15 mouse cellular contexts compared by ENCODE assay signal in the genomic region with DNA sequence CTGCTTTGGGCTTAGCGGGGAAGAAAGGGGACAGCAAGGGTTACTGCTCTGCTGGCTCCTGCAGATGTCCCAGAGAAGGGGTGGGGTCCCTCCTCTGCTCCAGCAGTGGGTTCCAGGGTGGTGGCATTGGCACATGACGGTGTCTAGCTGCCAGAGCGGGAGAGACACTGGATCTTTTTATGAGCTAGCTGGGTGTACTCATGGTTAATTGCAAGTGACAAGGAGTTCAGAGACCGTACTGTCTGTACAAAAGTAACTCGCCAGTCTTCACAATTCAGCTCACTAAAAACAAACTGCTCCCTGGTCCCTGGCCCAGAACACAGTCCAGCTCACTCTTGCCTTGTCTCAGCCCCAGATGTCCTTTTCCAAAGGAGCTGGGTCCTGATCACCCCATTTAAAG. TPM values are rescaled to one million over a fixed set of nuclear protein-coding genes. Genes with fewer than 3 reads are reported as not detected.
DNase-seq lines count a peak whose midpoint lies in the region; ATAC-seq and TF ChIP-seq lines count a peak whose summit lies in the region.
"Had no signal": no experiment of that assay in that cellular context is flagged by ENCODE, and none has a peak within 500 bp of the region (broad histone marks: within the 10 kb centered on the region; RNA-seq: fewer than 3 reads in every experiment).

No protein-coding gene starts in this region.

- H3K9me3 ChIP-seq in hindbrain, postnatal 0 days (ENCODE audit: low read length) = no peaks in the 10 kb centered on the region
- no peaks in the 10 kb centered on the region for H3K9me3 ChIP-seq in hindbrain, embryonic 11.5 days (ENCODE audit: control insufficient read depth, low read length)
- H3K9me3 ChIP-seq in heart, embryonic 16.5 days (replicated peaks; ENCODE audit: control insufficient read depth, low read length) = no peaks in the 10 kb centered on the region
- H3K9me3 ChIP-seq in neural tube, embryonic 15.5 days (replicated peaks) = no peaks in the 10 kb centered on the region
- H3K9me3 ChIP-seq: midbrain, embryonic 10.5 days had no signal

- H3K4me1 ChIP-seq in hindbrain, postnatal 0 days (ENCODE audit: insufficient read depth, low read length) = no peaks in the 10 kb centered on the region
- H3K4me1 ChIP-seq in hindbrain, embryonic 11.5 days (replicated peaks; ENCODE audit: control insufficient read depth, insufficient read depth, low read length) = no peaks in the 10 kb centered on the region
- peaks cover 18% of the 10 kb centered on the region for H3K4me1 ChIP-seq in heart, embryonic 16.5 days (ENCODE audit: control insufficient read depth, insufficient read depth, low read length)
- no peaks in the 10 kb centered on the region for H3K4me1 ChIP-seq in neural tube, embryonic 15.5 days

- no peak overlapping the region; the same call in 1 of the 2 replicates for H3K27ac ChIP-seq in hindbrain, postnatal 0 days
- no peak overlapping the region for H3K27ac ChIP-seq in hindbrain, embryonic 11.5 days (ENCODE audit: low read depth, low read length)
- H3K27ac ChIP-seq in heart, embryonic 16.5 days (ENCODE audit: low read length) = peak overlapping the region; percentile 47
- no peak overlapping the region; the same call in 1 of the 2 replicates for H3K27ac ChIP-seq in neural tube, embryonic 15.5 days (replicated peaks)

- no peak for TF ChIP-seq CTCF in hindbrain, postnatal 0 days (IDR thresholded peaks at IDR 0.05; ENCODE audit: low read depth)

- no peak overlapping the region for H3K4me3 ChIP-seq in hindbrain, postnatal 0 days (ENCODE audit: low read length)
- no peak overlapping the region for H3K4me3 ChIP-seq in hindbrain, embryonic 11.5 days (ENCODE audit: low read depth, low read length)
- no peak overlapping the region for H3K4me3 ChIP-seq in heart, embryonic 16.5 days (ENCODE audit: low read length)
- no peak overlapping the region for H3K4me3 ChIP-seq in neural tube, embryonic 15.5 days (replicated peaks)
- H3K4me3 ChIP-seq: midbrain, embryonic 10.5 days had no signal

- H3K4me2 ChIP-seq in hindbrain, postnatal 0 days (ENCODE audit: low read depth, low read length) = no peak overlapping the region
- H3K4me2 ChIP-seq in hindbrain, embryonic 11.5 days (replicated peaks; ENCODE audit: low read depth, low read length) = no peak overlapping the region
- H3K4me2 ChIP-seq in heart, embryonic 16.5 days (ENCODE audit: low read depth, low read length) = no peak overlapping the region
- H3K4me2 ChIP-seq in neural tube, embryonic 15.5 days = no peak overlapping the region

- WGBS in hindbrain, postnatal 0 days = 48% methylated on average over 5 of the region's 5 CpGs
- 85% methylated on average over 5 of the region's 5 CpGs for WGBS in hindbrain, embryonic 11.5 days
- 58% methylated on average over 5 of the region's 5 CpGs for WGBS in heart, embryonic 16.5 days
- 52% methylated on average over 5 of the region's 5 CpGs for WGBS in neural tube, embryonic 15.5 days

- peak; percentile 88 for DNase-seq in heart, adult 11 months
- no peak for DNase-seq in heart, postnatal 4 days
- peak; percentile 60 for DNase-seq in hindbrain, postnatal 0 days (ENCODE audit: low spot score)
- no peak for DNase-seq in hindbrain, embryonic 11.5 days (ENCODE audit: low spot score)
- DNase-seq in retina, postnatal 1 day = peak; percentile 59
- DNase-seq in retina, embryonic 14.5 days (ENCODE audit: low spot score) = no peak
- DNase-seq: cerebellum, adult 11 months; cerebellum, postnatal 25 days; kidney, postnatal 10 days; thymus, adult 18-20 months had no signal

- no peaks in the 10 kb centered on the region for H3K27me3 ChIP-seq in hindbrain, postnatal 0 days (ENCODE audit: insufficient read depth, low read length)
- H3K27me3 ChIP-seq in hindbrain, embryonic 11.5 days (ENCODE audit: control insufficient read depth, insufficient read depth, low read length) = no peaks in the 10 kb centered on the region
- H3K27me3 ChIP-seq in heart, embryonic 16.5 days (ENCODE audit: control insufficient read depth, insufficient read depth, low read length) = no peaks in the 10 kb centered on the region
- no peaks in the 10 kb centered on the region for H3K27me3 ChIP-seq in neural tube, embryonic 15.5 days (replicated peaks)

- ATAC-seq in hindbrain, postnatal 0 days = peak; percentile 90
- no peak for ATAC-seq in hindbrain, embryonic 11.5 days (ENCODE audit: low FRiP score)
- no peak for ATAC-seq in heart, embryonic 16.5 days (replicated peaks; ENCODE audit: extremely low read depth, insufficient read depth, low FRiP score)
- ATAC-seq in neural tube, embryonic 15.5 days (ENCODE audit: low FRiP score) = no peak
- ATAC-seq: intestine, postnatal 0 days had no signal

- no peak overlapping the region for H3K9ac ChIP-seq in hindbrain, postnatal 0 days (replicated peaks; ENCODE audit: low read length)
- H3K9ac ChIP-seq in hindbrain, embryonic 11.5 days (ENCODE audit: low read depth, low read length) = no peak overlapping the region
- no peak overlapping the region for H3K9ac ChIP-seq in heart, embryonic 16.5 days (ENCODE audit: low read length)
- no peak overlapping the region for H3K9ac ChIP-seq in neural tube, embryonic 15.5 days (replicated peaks)

- no peaks in the 10 kb centered on the region for H3K36me3 ChIP-seq in hindbrain, postnatal 0 days (ENCODE audit: insufficient read depth, low read length)
- no peaks in the 10 kb centered on the region for H3K36me3 ChIP-seq in hindbrain, embryonic 11.5 days (ENCODE audit: control insufficient read depth, insufficient read depth, low read length)
- H3K36me3 ChIP-seq in heart, embryonic 16.5 days (ENCODE audit: control insufficient read depth, insufficient read depth) = no peaks in the 10 kb centered on the region
- no peaks in the 10 kb centered on the region for H3K36me3 ChIP-seq in neural tube, embryonic 15.5 days

RNA-seq across cellular contexts. Expression of a gene that starts 26.2 kb away (rescaled TPM):
- total RNA-seq in heart, postnatal 4 days (2021) = 10 to 100 TPM; 28.6 to 32.7 TPM
- 42.6 and 43.8 TPM in 2 replicates for total RNA-seq in hindbrain, postnatal 0 days (2014; rRNA removed)
- polyA plus RNA-seq in hindbrain, postnatal 0 days (2015; fragmentation: Nextera tagmentation; extraction: Ambion mirVana) = 50.3 TPM in 2 replicates
- polyA plus RNA-seq in hindbrain, embryonic 11.5 days (2014; fragmentation: Nextera tagmentation; extraction: Ambion mirVana) = 47.7 and 72.3 TPM in 2 replicates
- polyA plus RNA-seq in heart, embryonic 16.5 days (2015; fragmentation: Nextera tagmentation; extraction: Ambion mirVana) = 54.5 and 59.3 TPM in 2 replicates
- polyA plus RNA-seq in neural tube, embryonic 15.5 days (2015; fragmentation: Nextera tagmentation; extraction: Ambion mirVana) = 68.8 and 75.3 TPM in 2 replicates
- total RNA-seq: hematopoietic stem cell, adult 5-6 weeks had no signal

Comparison
In these comparisons a context has a peak if more than half of its experiments do, and no peak if none do; other contexts are left out.
1. DNase-seq: peak in heart, adult 11 months (single experiment), hindbrain, postnatal 0 days (single experiment) and retina, postnatal 1 day (single experiment); none in heart, postnatal 4 days (single experiment), hindbrain, embryonic 11.5 days (single experiment) and retina, embryonic 14.5 days (single experiment).